In the genomic region with DNA sequence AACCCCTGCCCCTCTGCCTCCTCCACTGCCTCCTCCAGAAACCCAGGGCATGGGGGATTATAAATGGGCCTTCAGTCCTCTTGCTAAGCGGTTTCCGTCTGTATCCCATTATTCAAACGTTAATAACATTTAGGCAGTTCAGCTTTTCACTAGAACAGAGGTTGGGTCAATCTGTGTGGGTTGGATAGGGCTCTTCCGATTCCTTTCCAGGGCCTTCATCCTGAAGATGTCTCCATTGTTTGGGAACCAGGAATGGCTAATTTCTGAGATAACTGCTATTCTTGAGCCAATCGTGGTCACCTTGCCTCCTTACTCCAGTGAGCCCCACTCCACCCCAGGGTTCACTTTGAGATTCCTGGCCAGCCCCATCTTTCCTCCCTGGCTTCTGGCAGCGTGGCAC, we compare ENCODE assay signal across 26 mouse cellular contexts. TPM values are rescaled to one million over a fixed set of nuclear protein-coding genes. Genes with fewer than 3 reads are reported as not detected.
DNase-seq lines count a peak whose midpoint lies in the region; ATAC-seq and TF ChIP-seq lines count a peak whose summit lies in the region.
"Had no signal": no experiment of that assay in that cellular context is flagged by ENCODE, and none has a peak within 500 bp of the region (broad histone marks: within the 10 kb centered on the region; RNA-seq: fewer than 3 reads in every experiment).

No protein-coding gene starts in this region.

- peaks cover 14% of the 10 kb centered on the region for H3K4me1 ChIP-seq in stomach, embryonic 15.5 days
- H3K4me1 ChIP-seq in stomach, postnatal 0 days (replicated peaks; ENCODE audit: control insufficient read depth, insufficient read depth): no peaks in the 10 kb centered on the region
- H3K4me1 ChIP-seq in midbrain, embryonic 15.5 days: peaks cover 20% of the 10 kb centered on the region

- H3K4me3 ChIP-seq in layer of hippocampus, adult 2 months: no peak overlapping the region
- no peak overlapping the region for H3K4me3 ChIP-seq in stomach, embryonic 15.5 days (replicated peaks)
- H3K4me3 ChIP-seq in stomach, postnatal 0 days (ENCODE audit: low read depth, low read length): no peak overlapping the region
- H3K4me3 ChIP-seq in midbrain, embryonic 15.5 days: no peak overlapping the region

- H3K27ac ChIP-seq in layer of hippocampus, adult 2 months: peak overlapping the region; percentile 73; the same call in 1 of the 2 replicates
- no peak overlapping the region for H3K27ac ChIP-seq in stomach, embryonic 15.5 days
- H3K27ac ChIP-seq in stomach, postnatal 0 days (replicated peaks): no peak overlapping the region
- H3K27ac ChIP-seq in midbrain, embryonic 15.5 days: no peak overlapping the region
- H3K27ac ChIP-seq: heart, embryonic 13.5 days; hindbrain, embryonic 13.5 days; liver, embryonic 13.5 days; neural tube, embryonic 12.5 days had no signal

- 0 out of 2 replicates have a peak overlapping the region, but pooled peaks have one; percentile 91 for H3K4me2 ChIP-seq in stomach, embryonic 15.5 days
- H3K4me2 ChIP-seq in stomach, postnatal 0 days (replicated peaks; ENCODE audit: low read depth): no peak overlapping the region
- no peak overlapping the region for H3K4me2 ChIP-seq in midbrain, embryonic 15.5 days

- no peaks in the 10 kb centered on the region for H3K9me3 ChIP-seq in stomach, embryonic 15.5 days
- no peaks in the 10 kb centered on the region for H3K9me3 ChIP-seq in stomach, postnatal 0 days (ENCODE audit: control insufficient read depth, low read length)
- no peaks in the 10 kb centered on the region for H3K9me3 ChIP-seq in midbrain, embryonic 15.5 days
- H3K9me3 ChIP-seq: hindbrain, embryonic 13.5 days; liver, embryonic 13.5 days; neural tube, embryonic 12.5 days had no signal

- no peak overlapping the region for H3K9ac ChIP-seq in stomach, embryonic 15.5 days
- no peak overlapping the region for H3K9ac ChIP-seq in stomach, postnatal 0 days (ENCODE audit: low read length)
- H3K9ac ChIP-seq in midbrain, embryonic 15.5 days: no peak overlapping the region
- H3K9ac ChIP-seq: liver, embryonic 13.5 days had no signal

- ATAC-seq in stomach, embryonic 15.5 days (ENCODE audit: insufficient read depth, low FRiP score, low read depth): no peak
- ATAC-seq in stomach, postnatal 0 days (ENCODE audit: low FRiP score, low TSS enrichment): no peak
- ATAC-seq in midbrain, embryonic 15.5 days (replicated peaks): 0 out of 2 replicates have a peak, but pooled peaks have one; percentile 3
- ATAC-seq: forebrain, embryonic 14.5 days had no signal

- TF ChIP-seq CTCF in layer of hippocampus, adult 2 months (conservative IDR thresholded peaks at IDR 0.05): no peak
- no peak for TF ChIP-seq CTCF in stomach, postnatal 0 days (IDR thresholded peaks at IDR 0.05; ENCODE audit: low read depth)

- peaks cover 41% of the 10 kb centered on the region for H3K27me3 ChIP-seq in stomach, embryonic 15.5 days (replicated peaks)
- H3K27me3 ChIP-seq in stomach, postnatal 0 days (ENCODE audit: control insufficient read depth, insufficient read depth, low read length): peaks cover 5% of the 10 kb centered on the region; the same call in 1 of the 2 replicates
- H3K27me3 ChIP-seq in midbrain, embryonic 15.5 days (replicated peaks): peaks cover 60% of the 10 kb centered on the region

- DNase-seq in embryo, embryonic 10 days (ENCODE audit: low spot score): peak; percentile 35
- DNase-seq in embryo, embryonic 9.5 days (ENCODE audit: extremely low spot score): no peak
- no peak for DNase-seq in layer of hippocampus, adult 2 months (ENCODE audit: low spot score in 2 of 2)
- no peak for DNase-seq in layer of hippocampus, adult 9-10 months (ENCODE audit: low spot score)
- DNase-seq in stomach, postnatal 0 days (ENCODE audit: low spot score): no peak
- DNase-seq in frontal cortex, postnatal 10 days (ENCODE audit: low spot score in 2 of 2): no peak
- DNase-seq: adrenal gland, postnatal 14 days; cerebellum, adult 2 months; gastrocnemius, postnatal 10 days; heart, postnatal 14 days; kidney, adult 2 months; liver, embryonic 13.5 days; lung, adult 2 months; retina, postnatal 1 day; right cerebral cortex, postnatal 25 days; spleen, adult 18-20 months; thymus, postnatal 25 days had no signal

- no peaks in the 10 kb centered on the region for H3K36me3 ChIP-seq in stomach, embryonic 15.5 days
- H3K36me3 ChIP-seq in stomach, postnatal 0 days (ENCODE audit: control insufficient read depth, insufficient read depth, low read length): no peaks in the 10 kb centered on the region
- H3K36me3 ChIP-seq in midbrain, embryonic 15.5 days (replicated peaks): no peaks in the 10 kb centered on the region
- H3K36me3 ChIP-seq: heart, embryonic 13.5 days; hindbrain, embryonic 13.5 days; liver, embryonic 13.5 days; neural tube, embryonic 12.5 days had no signal

- 27% methylated on average over 6 of the region's 6 CpGs for whole genome bisulfite sequencing in stomach, embryonic 15.5 days
- 27% methylated on average over 6 of the region's 6 CpGs for WGBS in stomach, postnatal 0 days
- 23% methylated on average over 6 of the region's 6 CpGs for WGBS in midbrain, embryonic 15.5 days

- no peak for TF ChIP-seq EP300 in stomach, postnatal 0 days (optimal IDR thresholded peaks at IDR 0.05)

RNA-seq across cellular contexts. Expression of a gene that starts 38.0 kb away (rescaled TPM):
- 1 to 10 TPM in 1 of 2 experiments, under 1 TPM in 1; 0.69 to 1.2 TPM for total RNA-seq in layer of hippocampus, adult 2 months (2021)
- polyA plus RNA-seq in stomach, embryonic 15.5 days (2015; fragmentation: Nextera tagmentation; extraction: Ambion mirVana): 0.05 TPM in 1 of 2 replicates, not detected in the other
- not detected in 2 replicates for polyA plus RNA-seq in stomach, postnatal 0 days (2015; fragmentation: Nextera tagmentation; extraction: Ambion mirVana)
- polyA plus RNA-seq in midbrain, embryonic 15.5 days (2015; fragmentation: Nextera tagmentation; extraction: Ambion mirVana): 0.89 and 1.0 TPM in 2 replicates
- total RNA-seq: granulocyte monocyte progenitor cell, adult 5-6 weeks; megakaryocyte, adult 5-6 weeks had no signal
- polyA plus RNA-seq: large intestine, adult 2 months; liver, embryonic 13.5 days had no signal
